Mouse (Mus musculus): ENCODE measurements around the gene Slc3a1. TPM values are rescaled to one million over a fixed set of nuclear protein-coding genes. Genes with fewer than 3 reads are reported as not detected.

Gene Slc3a1
- polyA plus RNA-seq (2015; fragmentation: Nextera tagmentation; extraction: Ambion mirVana), result 121 and 130 TPM in 2 replicates

DNA sequence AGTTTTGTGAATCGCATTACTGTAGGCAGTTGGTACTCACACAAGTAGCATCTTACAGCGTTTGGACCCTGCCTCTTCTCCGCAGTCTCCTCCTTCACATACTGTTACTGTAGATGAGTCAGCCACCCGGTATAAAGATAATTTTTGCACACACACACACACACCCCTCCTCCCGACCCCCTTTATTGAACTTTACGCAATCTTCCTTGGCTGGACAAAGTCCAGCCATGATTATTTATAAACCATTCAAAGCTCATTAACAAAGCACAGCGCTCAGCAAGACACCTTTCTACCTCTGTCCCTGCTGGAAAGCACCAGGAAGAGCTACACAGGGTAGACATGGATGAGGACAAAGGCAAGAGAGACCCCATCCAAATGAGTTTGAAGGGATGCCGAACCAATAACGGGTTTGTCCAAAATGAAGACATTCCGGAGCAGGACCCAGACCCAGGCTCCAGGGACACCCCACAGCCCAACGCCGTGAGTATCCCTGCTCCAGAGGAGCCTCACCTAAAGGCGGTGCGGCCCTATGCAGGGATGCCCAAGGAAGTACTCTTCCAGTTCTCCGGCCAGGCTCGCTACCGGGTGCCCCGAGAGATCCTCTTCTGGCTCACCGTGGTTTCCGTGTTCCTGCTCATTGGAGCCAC, at the start of gene Slc3a1:
TSS of gene Slc3a1 (plus strand) at position 284 of the 647 bp plus-strand sequence.
- Histone ChIP-seq H3K9ac (ENCODE audit: low read depth, low read length) (peak within 1 kb of the TSS; percentile 38; the same call in 1 of the 2 replicates), H3K9me3 (ENCODE audit: control insufficient read depth) (no peaks in the 10 kb centered on the region), H3K4me3 (ENCODE audit: low read depth, low read length) (peak within 1 kb of the TSS; percentile 32), H3K36me3 (ENCODE audit: control insufficient read depth, insufficient read depth) (no peaks in the 10 kb centered on the region), H3K27me3 (replicated peaks; ENCODE audit: control insufficient read depth, insufficient read depth, low read length) (no peaks in the 10 kb centered on the region), H3K27ac (ENCODE audit: low read depth, low read length) (peak within 1 kb of the TSS; percentile 82), H3K4me1 (replicated peaks; ENCODE audit: control insufficient read depth, insufficient read depth, low read length) (no peaks in the 10 kb centered on the region; the same call in 1 of the 2 replicates), H3K4me2 (replicated peaks; ENCODE audit: low read depth) (peak within 1 kb of the TSS; percentile 63)
- TF ChIP-seq CTCF (IDR thresholded peaks at IDR 0.05; ENCODE audit: low read depth), result no peak
- peak; percentile 57 for ATAC-seq
- WGBS, result 62% methylated on average over 20 of the region's 20 CpGs

DNA sequence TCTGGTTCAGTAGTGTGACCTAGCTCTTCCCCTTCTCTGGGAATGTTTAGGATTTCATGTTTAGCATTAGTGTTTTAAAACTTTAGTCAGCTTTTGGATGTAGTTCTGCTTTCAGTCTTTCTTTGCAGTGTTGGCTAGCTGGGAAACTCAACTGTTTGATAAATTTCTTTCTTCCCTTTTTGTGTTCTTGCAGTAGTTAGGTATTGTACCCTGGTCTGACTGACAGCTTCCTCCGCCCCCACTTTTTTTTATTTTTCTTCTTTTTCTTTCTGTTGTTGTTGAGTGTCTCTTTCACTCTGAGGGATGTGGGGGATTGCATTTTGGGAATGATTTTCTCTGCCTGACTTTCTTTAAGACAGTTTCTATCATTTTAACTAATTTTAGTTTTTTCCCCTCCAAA, 46.5 kb upstream of the Slc3a1 start:
- 89% methylated on average over 1 of the region's 1 CpGs for WGBS
- no peaks in the 10 kb centered on the region for H3K4me1 ChIP-seq (replicated peaks; ENCODE audit: control insufficient read depth, insufficient read depth, low read length)

DNA sequence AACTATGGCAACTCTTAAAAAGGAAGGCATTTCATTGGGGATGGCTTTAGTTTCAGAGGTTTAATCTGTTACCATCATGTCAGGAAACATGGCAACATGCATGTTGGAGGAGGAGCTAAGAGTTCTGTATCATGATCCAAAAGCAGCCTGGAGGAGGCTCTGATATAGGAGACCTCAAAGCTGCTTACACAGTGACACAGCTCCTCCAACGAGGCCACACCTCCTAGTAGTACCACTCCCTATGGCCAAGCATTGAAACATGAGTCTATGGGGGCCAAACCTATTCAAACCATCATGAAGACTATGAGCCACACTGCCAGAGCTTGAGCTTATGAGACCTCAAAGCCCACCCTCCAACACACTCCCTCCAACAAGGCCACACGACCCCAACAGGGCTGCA, 45.4 kb upstream of the Slc3a1 start:
- ATAC-seq, result no peak
- Histone ChIP-seq H3K4me2 (replicated peaks; ENCODE audit: low read depth) (no peak overlapping the region), H3K9ac (ENCODE audit: low read depth, low read length) (no peak overlapping the region), H3K27me3 (replicated peaks; ENCODE audit: control insufficient read depth, insufficient read depth, low read length) (no peaks in the 10 kb centered on the region), H3K36me3 (ENCODE audit: control insufficient read depth, insufficient read depth) (no peaks in the 10 kb centered on the region), H3K4me1 (replicated peaks; ENCODE audit: control insufficient read depth, insufficient read depth, low read length) (peaks cover 4% of the 10 kb centered on the region; the same call in 1 of the 2 replicates), H3K4me3 (ENCODE audit: low read depth, low read length) (no peak overlapping the region), H3K27ac (ENCODE audit: low read depth, low read length) (no peak overlapping the region), H3K9me3 (ENCODE audit: control insufficient read depth) (no peaks in the 10 kb centered on the region)
- no peak for TF ChIP-seq CTCF (IDR thresholded peaks at IDR 0.05; ENCODE audit: low read depth)
- 71% methylated on average over 2 of the region's 2 CpGs for WGBS

More for the DNA sequence above, 46.5 kb upstream of the Slc3a1 start:
- no peaks in the 10 kb centered on the region for H3K27me3 ChIP-seq (replicated peaks; ENCODE audit: control insufficient read depth, insufficient read depth, low read length)
- H3K36me3 ChIP-seq (ENCODE audit: control insufficient read depth, insufficient read depth), result no peaks in the 10 kb centered on the region
- no peaks in the 10 kb centered on the region for H3K9me3 ChIP-seq (ENCODE audit: control insufficient read depth)
- H3K27ac ChIP-seq (ENCODE audit: low read depth, low read length), result no peak overlapping the region
- H3K4me2 ChIP-seq (replicated peaks; ENCODE audit: low read depth), result no peak overlapping the region
- ATAC-seq, result no peak
- TF ChIP-seq CTCF (IDR thresholded peaks at IDR 0.05; ENCODE audit: low read depth), result no peak
- H3K9ac ChIP-seq (ENCODE audit: low read depth, low read length), result no peak overlapping the region
- H3K4me3 ChIP-seq (ENCODE audit: low read depth, low read length), result no peak overlapping the region

DNA sequence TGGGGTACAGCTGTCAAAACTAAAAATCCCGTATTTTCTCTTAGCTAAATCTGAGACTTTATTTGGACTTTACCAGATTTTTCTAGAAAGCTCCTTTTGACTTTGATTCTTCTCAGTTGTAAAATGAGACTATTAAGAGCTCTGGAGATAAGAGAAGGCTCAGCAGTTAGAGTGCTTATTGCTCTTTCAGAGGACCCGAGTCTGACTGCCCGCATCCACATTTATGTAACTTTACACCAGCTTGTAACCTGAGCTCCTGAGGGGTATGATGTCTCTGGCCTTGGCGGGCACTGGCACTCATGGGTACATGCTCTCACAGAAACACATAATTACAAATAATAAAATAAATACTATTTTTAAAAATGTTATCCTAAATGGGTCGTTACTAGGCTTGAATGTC, 41.8 kb upstream of the Slc3a1 start:
- peak overlapping the region; percentile 3; the same call in 1 of the 2 replicates for H3K4me2 ChIP-seq (replicated peaks; ENCODE audit: low read depth)
- H3K4me3 ChIP-seq (ENCODE audit: low read depth, low read length), result no peak overlapping the region
- no peak overlapping the region for H3K27ac ChIP-seq (ENCODE audit: low read depth, low read length)
- no peaks in the 10 kb centered on the region for H3K36me3 ChIP-seq (ENCODE audit: control insufficient read depth, insufficient read depth)
- TF ChIP-seq CTCF (IDR thresholded peaks at IDR 0.05; ENCODE audit: low read depth), result no peak
- H3K27me3 ChIP-seq (replicated peaks; ENCODE audit: control insufficient read depth, insufficient read depth, low read length), result no peaks in the 10 kb centered on the region
- H3K4me1 ChIP-seq (replicated peaks; ENCODE audit: control insufficient read depth, insufficient read depth, low read length), result peaks cover 9% of the 10 kb centered on the region; the same call in 1 of the 2 replicates
- no peaks in the 10 kb centered on the region for H3K9me3 ChIP-seq (ENCODE audit: control insufficient read depth)
- H3K9ac ChIP-seq (ENCODE audit: low read depth, low read length), result no peak overlapping the region
- ATAC-seq, result no peak
- WGBS, result 30% methylated on average over 5 of the region's 5 CpGs

DNA sequence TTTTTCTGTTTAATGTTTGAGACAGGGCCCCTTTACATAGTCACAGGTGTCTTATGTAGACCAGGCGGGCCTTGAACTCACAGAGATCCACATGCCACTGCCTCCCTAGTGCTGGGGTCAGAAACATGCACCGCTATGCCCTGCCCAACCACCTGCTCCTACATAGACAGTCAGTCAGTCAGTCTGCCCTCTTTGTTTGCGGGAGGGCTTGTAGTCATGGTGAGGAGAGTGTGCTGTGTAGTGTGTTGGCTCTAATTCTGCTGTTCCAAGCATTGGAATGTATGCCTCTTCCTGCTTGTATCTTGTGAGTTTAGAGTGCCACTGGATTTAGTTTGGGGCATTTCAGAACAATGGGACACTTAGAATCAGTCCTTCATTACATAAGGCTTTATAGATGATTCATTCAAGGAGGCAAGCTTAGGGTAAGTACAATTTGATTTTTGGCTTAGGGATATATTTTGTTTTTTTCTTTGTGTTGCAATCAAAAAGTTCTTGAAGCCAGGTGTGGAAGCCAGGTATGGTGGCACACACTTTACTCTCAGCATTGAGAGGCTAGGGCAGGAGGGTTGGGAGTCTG, 40.3 kb upstream of the Slc3a1 start:
- Histone ChIP-seq H3K4me1 (replicated peaks; ENCODE audit: control insufficient read depth, insufficient read depth, low read length) (peaks cover 9% of the 10 kb centered on the region; the same call in 1 of the 2 replicates), H3K27me3 (replicated peaks; ENCODE audit: control insufficient read depth, insufficient read depth, low read length) (no peaks in the 10 kb centered on the region), H3K27ac (ENCODE audit: low read depth, low read length) (no peak overlapping the region), H3K9me3 (ENCODE audit: control insufficient read depth) (no peaks in the 10 kb centered on the region), H3K36me3 (ENCODE audit: control insufficient read depth, insufficient read depth) (no peaks in the 10 kb centered on the region), H3K4me3 (ENCODE audit: low read depth, low read length) (no peak overlapping the region), H3K9ac (ENCODE audit: low read depth, low read length) (no peak overlapping the region), H3K4me2 (replicated peaks; ENCODE audit: low read depth) (no peak overlapping the region)
- TF ChIP-seq CTCF (IDR thresholded peaks at IDR 0.05; ENCODE audit: low read depth), result no peak
- no peak; the same call in 1 of the 2 replicates for ATAC-seq
- WGBS, result 74% methylated on average over 3 of the region's 3 CpGs

DNA sequence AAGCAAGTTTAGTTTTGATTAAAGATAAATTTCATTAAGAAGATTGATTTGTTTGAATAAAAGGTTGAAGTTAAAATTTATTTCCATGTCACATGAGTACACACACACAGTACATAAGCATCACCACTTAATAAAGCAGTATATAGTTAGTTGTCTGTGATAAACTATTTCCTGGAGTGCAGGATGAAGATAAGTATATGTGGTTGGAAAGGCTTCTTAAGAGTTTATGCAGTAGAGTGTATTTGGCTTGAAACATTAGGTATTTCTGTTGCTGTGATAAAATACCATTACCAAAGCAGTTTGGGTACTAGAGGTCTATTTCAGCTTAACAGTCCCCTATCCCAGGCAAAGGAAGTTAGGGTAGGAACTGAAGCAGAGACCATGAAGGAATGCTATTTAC, 39.7 kb upstream of the Slc3a1 start:
- Histone ChIP-seq H3K27me3 (replicated peaks; ENCODE audit: control insufficient read depth, insufficient read depth, low read length) (no peaks in the 10 kb centered on the region), H3K9ac (ENCODE audit: low read depth, low read length) (no peak overlapping the region), H3K4me1 (replicated peaks; ENCODE audit: control insufficient read depth, insufficient read depth, low read length) (peaks cover 9% of the 10 kb centered on the region; the same call in 1 of the 2 replicates), H3K4me3 (ENCODE audit: low read depth, low read length) (no peak overlapping the region), H3K4me2 (replicated peaks; ENCODE audit: low read depth) (no peak overlapping the region), H3K27ac (ENCODE audit: low read depth, low read length) (no peak overlapping the region), H3K9me3 (ENCODE audit: control insufficient read depth) (no peaks in the 10 kb centered on the region), H3K36me3 (ENCODE audit: control insufficient read depth, insufficient read depth) (0 out of 2 replicates have a peak, but pooled peaks cover under 1% of the 10 kb centered on the region)
- ATAC-seq, result no peak
- no peak for TF ChIP-seq CTCF (IDR thresholded peaks at IDR 0.05; ENCODE audit: low read depth)
